Mouse (Mus musculus): ENCODE results near the gene Gja4. TPM values are rescaled to one million over a fixed set of nuclear protein-coding genes. Genes with fewer than 3 reads are reported as not detected.

Gene Gja4
- total and polyA plus RNA-seq, 2 experiments from 2014 or later, result 20.5 to 20.8 TPM

DNA sequence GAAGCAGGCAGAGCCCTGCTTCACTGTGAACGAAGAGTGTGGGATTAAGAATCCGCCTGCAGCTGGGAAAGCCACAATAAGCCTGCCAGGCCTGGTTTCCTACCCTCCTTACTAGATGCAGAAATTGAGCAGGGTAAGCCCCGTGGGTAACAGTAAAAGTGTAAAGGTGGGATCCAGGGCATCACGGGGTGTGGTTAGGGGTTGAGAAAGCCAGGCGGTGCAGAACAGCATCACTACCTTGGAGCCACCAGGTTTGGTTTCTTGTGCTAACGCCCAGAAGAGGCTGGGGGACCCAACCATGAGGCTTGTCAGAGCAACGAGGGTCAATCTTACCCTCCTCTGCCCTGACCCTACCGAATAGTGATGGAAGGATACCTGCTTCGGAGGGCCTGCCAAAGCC, 746 bp upstream of the Gja4 start:
- Histone ChIP-seq H3K4me3 (ENCODE audit: low read length) (peak overlapping the region; percentile 58), H3K9me3 (ENCODE audit: low read length) (no peaks in the 10 kb centered on the region), H3K4me1 (ENCODE audit: insufficient read depth, low read length) (no peaks in the 10 kb centered on the region), H3K27me3 (ENCODE audit: insufficient read depth, low read length) (no peaks in the 10 kb centered on the region), H3K4me2 (ENCODE audit: low read depth, low read length) (peak overlapping the region; percentile 92), H3K27ac (peak overlapping the region; percentile 5; the same call in 1 of the 2 replicates), H3K9ac (replicated peaks; ENCODE audit: low read length) (peak overlapping the region; percentile 70; the same call in 1 of the 2 replicates), H3K36me3 (ENCODE audit: insufficient read depth, low read length) (no peaks in the 10 kb centered on the region)
- TF ChIP-seq CTCF (IDR thresholded peaks at IDR 0.05; ENCODE audit: low read depth), result no peak
- 50% methylated on average over 9 of the region's 9 CpGs for WGBS
- ATAC-seq, result no peak
- DNase-seq (ENCODE audit: low spot score), result no peak

GRCm38 (mm10) chr4:127312349-127312748, 1.5 kb downstream of the Gja4 start:
- Histone ChIP-seq H3K27me3 (ENCODE audit: insufficient read depth, low read length) (no peaks in the 10 kb centered on the region), H3K9ac (replicated peaks; ENCODE audit: low read length) (no peak overlapping the region), H3K4me3 (ENCODE audit: low read length) (no peak overlapping the region), H3K4me2 (ENCODE audit: low read depth, low read length) (peak overlapping the region; percentile 92), H3K36me3 (ENCODE audit: insufficient read depth, low read length) (no peaks in the 10 kb centered on the region), H3K27ac (no peak overlapping the region), H3K4me1 (ENCODE audit: insufficient read depth, low read length) (no peaks in the 10 kb centered on the region), H3K9me3 (ENCODE audit: low read length) (no peaks in the 10 kb centered on the region)
- no peak for DNase-seq (ENCODE audit: low spot score)
- no peak for ATAC-seq
- WGBS, result 72% methylated on average over 24 of the region's 24 CpGs
- no peak for TF ChIP-seq CTCF (IDR thresholded peaks at IDR 0.05; ENCODE audit: low read depth)

DNA sequence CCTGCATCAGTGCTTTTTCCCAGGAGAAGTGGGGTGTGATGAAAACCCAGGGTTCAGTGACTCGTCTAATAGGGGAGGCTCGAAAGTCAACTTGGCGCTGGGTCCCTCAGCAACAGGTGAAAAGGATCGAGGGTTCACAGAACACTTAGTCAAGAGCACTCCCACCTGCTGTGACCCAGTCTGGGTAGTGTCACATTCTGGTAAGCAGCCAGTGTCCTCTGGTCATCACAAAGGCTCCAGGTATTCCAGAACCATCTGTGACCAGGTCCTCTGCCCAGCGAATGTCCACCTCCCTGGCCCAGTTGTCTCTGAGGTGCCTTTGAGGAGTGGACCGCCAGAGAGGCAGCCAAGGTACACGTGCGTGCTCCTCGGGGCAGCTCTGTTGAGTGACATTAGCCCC, 2.3 kb downstream of the Gja4 start:
- TF ChIP-seq CTCF (IDR thresholded peaks at IDR 0.05; ENCODE audit: low read depth), result no peak
- Histone ChIP-seq H3K4me1 (ENCODE audit: insufficient read depth, low read length) (no peaks in the 10 kb centered on the region), H3K27ac (no peak overlapping the region), H3K27me3 (ENCODE audit: insufficient read depth, low read length) (no peaks in the 10 kb centered on the region), H3K36me3 (ENCODE audit: insufficient read depth, low read length) (no peaks in the 10 kb centered on the region), H3K4me2 (ENCODE audit: low read depth, low read length) (peak overlapping the region; percentile 92; the same call in 1 of the 2 replicates), H3K9me3 (ENCODE audit: low read length) (no peaks in the 10 kb centered on the region), H3K4me3 (ENCODE audit: low read length) (no peak overlapping the region), H3K9ac (replicated peaks; ENCODE audit: low read length) (no peak overlapping the region)
- ATAC-seq (no peak), DNase-seq (ENCODE audit: low spot score) (no peak)
- WGBS, result 57% methylated on average over 9 of the region's 9 CpGs

GRCm38 (mm10) chr4:127306915-127307314, 6.9 kb downstream of the Gja4 start:
- H3K4me2 ChIP-seq (ENCODE audit: low read depth, low read length), result no peak overlapping the region
- H3K9ac ChIP-seq (replicated peaks; ENCODE audit: low read length), result no peak overlapping the region
- H3K27ac ChIP-seq, result no peak overlapping the region
- ATAC-seq (no peak), DNase-seq (ENCODE audit: low spot score) (no peak)
- WGBS, result 67% methylated on average over 2 of the region's 2 CpGs
- no peaks in the 10 kb centered on the region for H3K27me3 ChIP-seq (ENCODE audit: insufficient read depth, low read length)
- H3K9me3 ChIP-seq (ENCODE audit: low read length), result no peaks in the 10 kb centered on the region
- TF ChIP-seq CTCF (IDR thresholded peaks at IDR 0.05; ENCODE audit: low read depth), result no peak
- no peak overlapping the region for H3K4me3 ChIP-seq (ENCODE audit: low read length)
- no peaks in the 10 kb centered on the region for H3K4me1 ChIP-seq (ENCODE audit: insufficient read depth, low read length)
- H3K36me3 ChIP-seq (ENCODE audit: insufficient read depth, low read length), result no peaks in the 10 kb centered on the region

DNA sequence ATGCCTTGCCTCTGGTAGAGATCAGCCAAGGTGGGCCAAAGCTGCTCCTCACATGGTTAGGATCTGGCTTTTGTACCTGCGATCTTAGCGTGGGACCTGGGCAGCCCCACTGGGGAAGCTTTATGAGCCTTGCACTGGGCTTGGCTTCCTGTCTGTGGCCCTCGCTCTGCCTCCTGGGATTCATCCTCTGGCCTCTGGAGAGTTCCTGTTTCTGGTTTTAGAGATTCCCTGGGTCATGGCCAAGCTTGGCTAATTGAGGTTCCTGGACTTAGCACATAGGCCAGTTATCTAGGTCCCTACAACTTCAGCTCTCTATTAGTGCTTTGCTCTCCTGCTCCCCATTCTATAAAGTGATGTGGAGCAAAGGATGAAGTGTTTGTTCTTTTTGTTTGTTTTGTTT, 10.0 kb downstream of the Gja4 start:
- TF ChIP-seq CTCF (IDR thresholded peaks at IDR 0.05; ENCODE audit: low read depth), result no peak
- H3K9me3 ChIP-seq (ENCODE audit: low read length), result no peaks in the 10 kb centered on the region
- 85% methylated on average over 3 of the region's 3 CpGs for WGBS
- H3K4me2 ChIP-seq (ENCODE audit: low read depth, low read length), result no peak overlapping the region
- no peak for DNase-seq (ENCODE audit: low spot score)
- H3K27me3 ChIP-seq (ENCODE audit: insufficient read depth, low read length), result no peaks in the 10 kb centered on the region
- no peaks in the 10 kb centered on the region for H3K4me1 ChIP-seq (ENCODE audit: insufficient read depth, low read length)
- no peak for ATAC-seq
- no peak overlapping the region for H3K4me3 ChIP-seq (ENCODE audit: low read length)
- no peak overlapping the region for H3K9ac ChIP-seq (replicated peaks; ENCODE audit: low read length)
- no peaks in the 10 kb centered on the region for H3K36me3 ChIP-seq (ENCODE audit: insufficient read depth, low read length)
- no peak overlapping the region for H3K27ac ChIP-seq

DNA sequence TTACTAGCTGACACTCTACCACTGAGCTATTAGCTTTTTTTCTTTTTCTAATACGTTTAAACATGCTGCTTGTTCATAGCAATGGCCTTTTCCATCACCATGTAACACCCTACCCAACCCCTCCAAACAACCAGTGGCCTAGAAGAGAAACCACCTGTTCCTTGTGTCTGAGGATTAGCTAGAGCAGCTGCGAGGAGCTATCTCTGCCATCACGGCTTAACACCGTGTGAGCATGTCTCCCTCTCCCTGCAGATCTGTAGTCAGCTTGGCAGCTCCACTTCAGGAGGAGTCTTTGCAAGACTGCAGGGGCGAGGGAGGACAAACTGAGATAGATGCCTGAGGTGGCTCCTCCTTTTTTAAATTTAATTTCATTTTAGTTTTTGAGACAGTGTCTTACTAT, 13.3 kb downstream of the Gja4 start:
- 67% methylated on average over 5 of the region's 5 CpGs for WGBS
- ATAC-seq, result no peak
- no peaks in the 10 kb centered on the region for H3K36me3 ChIP-seq (ENCODE audit: insufficient read depth, low read length)
- no peak for TF ChIP-seq CTCF (IDR thresholded peaks at IDR 0.05; ENCODE audit: low read depth)
- H3K9ac ChIP-seq (replicated peaks; ENCODE audit: low read length), result no peak overlapping the region
- no peaks in the 10 kb centered on the region for H3K9me3 ChIP-seq (ENCODE audit: low read length)
- no peak overlapping the region for H3K4me2 ChIP-seq (ENCODE audit: low read depth, low read length)
- no peak overlapping the region for H3K27ac ChIP-seq
- no peak for DNase-seq (ENCODE audit: low spot score)
- no peaks in the 10 kb centered on the region for H3K27me3 ChIP-seq (ENCODE audit: insufficient read depth, low read length)
- H3K4me3 ChIP-seq (ENCODE audit: low read length), result no peak overlapping the region
- H3K4me1 ChIP-seq (ENCODE audit: insufficient read depth, low read length), result no peaks in the 10 kb centered on the region

- Histone ChIP-seq H3K36me3 (ENCODE audit: insufficient read depth, low read length) (no peaks in the 10 kb centered on the region), H3K9me3 (ENCODE audit: low read length) (no peaks in the 10 kb centered on the region), H3K9ac (replicated peaks; ENCODE audit: low read length) (no peak overlapping the region), H3K4me1 (ENCODE audit: insufficient read depth, low read length) (no peaks in the 10 kb centered on the region), H3K4me2 (ENCODE audit: low read depth, low read length) (no peak overlapping the region), H3K4me3 (ENCODE audit: low read length) (no peak overlapping the region), H3K27ac (no peak overlapping the region), H3K27me3 (ENCODE audit: insufficient read depth, low read length) (no peaks in the 10 kb centered on the region)
- no peak for ATAC-seq
- DNase-seq (ENCODE audit: low spot score), result no peak
- no peak for TF ChIP-seq CTCF (IDR thresholded peaks at IDR 0.05; ENCODE audit: low read depth)
- WGBS, result 59% methylated on average over 5 of the region's 5 CpGs
Measured at GRCm38 (mm10) chr4:127292631-127293030, 21.2 kb downstream of the Gja4 start.
